Mouse (Mus musculus) adrenal gland, adult (tissue): ENCODE measurements at regions not wholly inside any gene's neighbourhood (a gene's known extent, or its start where the extent isn't known, plus 50 kb on each side); places are given as distances from the start of the nearest gene placed in this dataset.
"Not testable (repeated sequence)": the region's sequence is repeated elsewhere in the genome, so short reads cannot be mapped to it uniquely, and the experiment has no call there.

ENCODE experiments used
- DNase-seq, 2 experiments: peaks; one replicate each; pipeline ENCODE4 v3.0.0; 2022 to 2023; ENCODE audit warnings: low spot score in 1 of 2; ENCODE audit not compliant: inconsistent age in 2 of 2

DNA sequence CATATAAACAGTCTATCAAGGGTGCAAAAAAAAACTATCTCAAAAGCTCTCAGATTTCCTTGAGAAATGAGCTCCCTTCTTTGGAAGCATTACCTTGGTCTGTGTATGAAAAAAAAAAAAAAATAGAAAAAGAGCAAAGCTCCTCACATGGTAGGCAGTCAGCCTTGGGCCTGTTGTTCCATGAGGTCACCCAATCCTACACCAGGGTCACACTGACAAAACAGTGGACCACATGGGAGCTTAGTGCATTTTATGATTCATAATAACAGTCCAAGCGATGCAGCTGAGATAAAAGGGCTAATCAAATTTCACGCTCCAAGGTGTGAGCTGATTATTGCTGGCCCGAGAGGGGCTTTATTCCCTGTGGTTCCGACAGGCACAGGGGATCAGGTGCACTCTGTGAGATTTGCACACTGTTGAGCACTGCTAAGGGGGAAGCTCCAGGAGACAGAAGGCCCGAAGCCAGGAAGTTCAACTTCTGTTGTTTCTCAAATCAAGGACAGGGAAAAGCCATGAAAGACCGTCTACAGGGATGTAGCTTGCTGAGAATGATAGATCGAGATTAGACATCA is 352.1 kb upstream of the Gm6657 start:
- peak in 1 of 2 experiments; percentile 75 for DNase-seq

DNA sequence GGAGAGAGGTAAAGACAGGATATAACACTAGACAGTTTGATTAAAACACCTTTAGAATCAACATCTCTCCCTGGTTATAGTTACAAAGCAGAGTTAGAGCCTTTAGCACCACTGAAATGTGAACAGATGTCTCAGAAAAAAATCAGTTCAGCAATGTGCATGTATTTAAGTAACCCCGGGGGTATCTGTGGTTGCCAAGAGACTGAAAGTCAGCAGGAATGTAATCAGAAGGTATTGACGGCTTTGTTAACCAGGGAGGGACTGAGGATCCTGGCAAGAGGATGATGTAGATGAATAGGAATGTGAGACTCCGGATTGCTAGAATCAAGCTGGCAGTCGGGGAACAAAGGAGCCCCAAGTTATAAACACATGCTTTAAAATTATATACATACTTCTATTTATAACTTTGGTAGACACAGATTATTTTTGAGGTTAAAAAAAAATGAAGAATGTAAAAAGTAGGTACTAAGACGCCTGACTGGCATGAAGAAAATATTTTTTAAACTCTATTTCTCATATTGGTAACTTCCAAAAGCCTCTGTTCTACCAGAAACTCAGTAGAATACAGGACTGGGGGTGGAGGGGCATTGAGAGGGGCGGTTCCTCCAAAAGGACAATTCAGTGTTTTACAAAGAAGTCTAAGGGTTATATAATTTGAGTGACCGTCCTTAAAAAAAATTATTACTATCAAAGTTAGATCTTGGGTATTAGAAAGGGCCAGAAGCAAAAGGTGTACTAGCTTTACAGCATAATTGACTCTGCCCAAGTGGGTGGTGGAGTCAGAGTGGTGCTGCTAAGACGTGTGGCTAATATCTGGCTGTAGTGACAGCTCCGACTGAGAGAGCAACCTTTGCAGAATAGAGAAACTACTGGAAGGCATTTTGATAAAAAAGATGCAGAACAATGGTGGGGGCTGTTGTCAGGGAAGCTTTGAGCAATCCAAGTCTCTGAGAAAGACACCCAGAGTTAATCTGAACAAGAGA is 341.2 kb upstream of the Gm6657 start:
- DNase-seq: no peak

DNA sequence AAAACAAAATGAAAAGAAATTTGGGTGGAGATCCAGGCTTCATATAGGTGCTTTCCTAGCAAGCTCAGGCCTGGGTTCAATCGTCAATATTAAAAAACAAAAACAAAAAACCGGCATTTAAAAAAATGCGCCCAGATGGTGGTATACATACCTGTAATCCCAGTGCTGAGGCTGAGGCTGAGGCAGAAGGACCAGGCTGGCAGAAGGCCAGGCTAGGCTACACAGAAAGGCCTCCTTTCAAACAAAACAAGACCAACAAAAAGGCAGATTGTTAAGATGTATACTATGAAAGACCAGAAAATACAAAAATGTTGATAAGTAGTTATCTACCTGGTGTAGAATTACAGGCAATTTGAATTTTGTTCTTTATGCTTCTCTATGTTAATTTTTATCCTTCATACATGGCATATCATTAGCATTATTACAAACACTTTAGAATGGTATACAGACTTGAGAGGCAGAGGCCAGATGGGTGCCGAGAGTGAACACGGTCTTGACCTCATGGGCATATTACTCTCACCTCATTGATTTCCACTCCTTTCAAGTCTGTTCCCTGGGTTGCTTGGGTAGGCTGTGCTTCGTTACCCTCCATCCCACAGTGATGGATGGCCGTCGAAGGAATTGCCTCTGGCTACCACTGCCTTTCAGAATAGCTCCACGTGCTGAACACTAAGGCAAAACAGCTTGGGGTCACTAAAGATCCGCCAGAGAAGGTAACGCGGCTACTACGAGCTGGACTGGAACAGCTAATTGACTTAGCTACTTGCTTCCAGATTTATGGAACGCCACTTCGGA is 339.6 kb upstream of the Gm6657 start:
- DNase-seq: no peak

DNA sequence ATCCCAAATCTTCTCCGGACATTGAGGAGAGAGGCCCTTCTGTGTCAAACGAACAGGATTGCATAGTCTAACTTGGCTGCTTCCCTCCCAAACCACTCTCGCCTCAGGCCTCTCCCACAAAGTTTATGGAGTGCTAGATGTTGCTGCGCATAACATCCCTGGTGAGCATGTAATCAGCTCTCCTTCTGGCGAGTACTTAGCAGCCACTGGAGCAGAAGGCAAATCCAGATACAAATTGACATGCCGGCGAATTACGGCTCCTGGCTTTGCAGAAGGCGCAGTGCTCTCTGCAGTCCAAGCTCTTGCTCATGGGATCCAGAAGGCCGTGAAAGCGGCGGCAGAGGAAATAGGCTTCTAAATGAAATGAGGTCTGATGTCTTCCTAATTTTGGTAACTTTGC is 338.2 kb upstream of the Gm6657 start:
- no peak for DNase-seq

DNA sequence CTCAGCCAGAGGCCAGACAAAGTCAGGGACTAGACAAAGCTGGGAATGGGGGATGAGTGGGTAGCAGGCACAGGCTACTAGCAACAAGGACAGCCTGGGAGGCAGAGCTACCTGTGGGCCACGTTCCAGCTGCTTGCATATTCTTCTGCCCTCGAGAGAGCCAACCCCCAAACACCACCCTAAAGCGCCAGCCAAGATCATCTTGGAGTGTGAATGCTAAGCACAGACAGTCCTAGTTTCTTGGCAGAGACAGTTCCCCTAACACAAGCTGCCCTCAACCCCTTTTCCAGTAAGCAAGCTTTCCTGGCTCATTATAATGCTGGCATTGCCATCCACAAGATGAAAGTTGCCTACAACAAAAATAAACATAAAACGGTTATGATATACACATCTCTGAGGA is 336.8 kb upstream of the Gm6657 start:
- no peak for DNase-seq

DNA sequence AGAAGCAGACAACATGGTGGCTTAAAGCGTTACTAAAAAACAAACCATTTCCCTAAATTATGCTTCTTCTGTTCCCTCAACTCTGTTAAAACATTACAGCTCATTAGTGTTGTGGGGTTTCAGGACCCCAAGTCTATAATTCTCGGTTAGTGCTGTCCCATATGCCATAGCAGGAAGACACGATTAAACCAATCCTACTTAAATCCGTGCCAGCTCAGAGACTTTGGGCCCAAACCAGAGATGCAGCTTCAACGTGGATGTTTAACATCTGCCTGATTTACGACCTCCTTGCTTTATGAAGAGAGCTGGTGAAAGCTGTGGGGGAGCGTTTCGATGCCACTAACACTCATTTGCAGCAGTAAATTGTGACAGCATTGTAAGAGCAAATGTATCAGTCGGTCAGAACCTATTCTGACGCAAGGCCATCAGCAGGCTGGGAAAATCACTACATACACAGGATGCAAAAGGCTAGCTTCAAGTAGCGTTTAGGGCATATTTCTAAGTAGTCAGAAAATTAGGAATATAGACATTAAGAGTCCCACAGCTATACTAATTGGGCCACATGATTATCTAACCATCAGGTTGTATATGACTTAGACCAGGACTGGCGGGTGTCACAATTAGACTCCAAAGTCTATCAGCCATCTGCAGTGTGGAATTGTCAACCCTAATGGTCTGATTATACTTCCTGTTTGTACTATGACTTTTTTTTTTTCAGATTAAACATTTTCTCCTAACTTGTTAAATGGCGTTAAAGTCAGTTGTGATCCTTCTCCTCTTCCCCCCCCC is 333.1 kb upstream of the Gm6657 start:
- DNase-seq: no peak

DNA sequence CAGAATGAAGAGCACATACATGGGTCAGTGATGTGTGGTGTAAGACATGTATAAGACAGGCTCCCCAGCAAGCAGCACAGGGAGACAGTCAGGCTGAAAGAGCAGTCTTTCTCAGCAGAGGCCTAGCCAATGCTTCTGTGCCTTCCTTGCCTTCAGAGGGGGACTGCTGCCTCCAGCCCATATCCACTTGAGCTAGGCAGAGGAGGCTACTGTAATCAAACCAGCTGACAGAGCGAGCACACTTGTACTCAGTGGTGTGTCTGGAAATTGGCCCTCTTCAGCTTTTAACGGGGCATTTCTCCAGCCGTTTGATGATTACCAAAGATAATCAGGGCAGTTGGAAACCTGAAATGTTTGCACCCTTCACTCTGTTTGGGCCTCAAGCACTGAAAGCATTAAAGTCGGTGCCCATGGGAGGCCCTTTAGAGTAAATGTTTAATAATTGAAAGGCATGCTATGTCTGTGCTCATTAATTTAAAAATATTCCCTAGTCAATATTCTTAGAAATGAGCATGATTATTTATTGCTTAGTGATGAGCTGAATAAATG is 326.0 kb upstream of the Gm6657 start:
- no peak for DNase-seq

DNA sequence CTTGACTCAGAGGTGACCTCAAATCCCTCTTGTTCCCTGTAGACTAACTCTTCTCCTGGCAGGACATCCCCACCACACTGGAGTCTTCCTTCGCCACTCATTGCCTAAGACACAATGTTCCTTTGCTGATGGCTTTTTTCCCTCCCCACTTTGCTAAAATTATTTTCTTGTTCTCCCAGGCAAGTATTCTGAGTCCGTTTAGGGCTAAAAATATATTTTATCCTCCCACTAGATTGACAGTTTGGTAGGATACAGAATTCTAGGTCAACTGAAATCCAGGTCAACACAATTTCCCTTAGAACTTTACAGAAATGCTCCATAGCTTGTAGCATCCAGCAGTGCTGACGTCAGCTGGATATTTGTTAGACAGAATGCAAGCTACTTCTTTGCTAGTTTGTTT is 324.7 kb upstream of the Gm6657 start:
- no peak for DNase-seq

DNA sequence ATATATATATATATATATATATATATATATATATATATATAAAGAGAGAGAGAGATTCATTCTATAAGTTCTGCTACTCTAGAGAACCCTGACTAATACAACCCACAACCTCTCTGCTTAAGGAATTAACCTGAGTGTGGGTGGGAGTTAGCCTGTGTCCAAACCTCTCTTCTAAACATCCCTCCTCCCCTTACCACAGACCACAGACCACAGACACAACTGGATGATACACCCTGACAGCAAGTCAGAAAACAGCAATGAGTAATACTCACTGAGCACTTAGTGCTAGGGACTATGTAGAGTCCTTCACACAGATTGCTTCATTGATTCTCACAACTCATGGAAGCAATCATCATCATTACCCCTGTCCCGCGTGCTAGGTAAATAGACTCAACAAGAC is 306.7 kb upstream of the Gm6657 start:
- peak in 1 of 2 experiments; percentile 10 for DNase-seq

DNA sequence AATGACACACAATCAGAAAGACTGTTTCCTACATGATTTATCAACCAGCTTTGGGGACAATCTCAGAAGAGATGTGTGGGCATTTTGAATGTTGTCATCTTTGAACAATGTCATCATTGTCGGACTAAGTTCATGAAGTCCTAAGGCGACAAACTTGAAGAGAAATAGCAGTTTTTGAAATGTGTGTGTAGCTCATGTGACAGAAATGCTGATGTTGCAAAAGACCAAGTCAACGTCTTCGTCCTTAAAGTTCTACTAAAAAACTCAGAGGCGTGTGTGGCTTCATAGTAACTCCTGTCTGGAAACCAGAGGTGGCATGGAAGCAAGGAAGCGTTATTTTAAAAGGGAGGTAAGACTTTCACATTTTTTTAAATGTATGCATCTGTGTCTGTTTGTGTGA is 302.6 kb upstream of the Gm6657 start:
- DNase-seq: peak in 1 of 2 experiments; percentile 4

DNA sequence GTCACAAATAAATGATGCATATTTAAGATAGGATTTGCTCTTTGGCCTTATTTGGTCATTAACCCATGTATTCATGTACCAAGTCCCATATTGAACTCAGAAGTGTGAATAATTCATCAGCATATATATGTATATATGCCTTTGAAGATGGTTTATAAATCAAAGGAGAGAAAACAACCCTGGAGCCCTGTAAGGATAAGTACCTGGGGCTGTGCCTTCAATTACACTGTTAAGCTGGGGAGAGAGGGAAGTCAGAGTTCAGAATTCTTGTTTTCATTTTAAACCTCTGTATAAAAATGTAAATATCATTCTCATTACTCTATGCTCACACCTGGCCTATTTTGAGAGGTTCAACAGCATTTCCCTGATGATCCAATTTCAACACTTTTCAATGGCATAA is 299.8 kb upstream of the Gm6657 start:
- DNase-seq: no peak

DNA sequence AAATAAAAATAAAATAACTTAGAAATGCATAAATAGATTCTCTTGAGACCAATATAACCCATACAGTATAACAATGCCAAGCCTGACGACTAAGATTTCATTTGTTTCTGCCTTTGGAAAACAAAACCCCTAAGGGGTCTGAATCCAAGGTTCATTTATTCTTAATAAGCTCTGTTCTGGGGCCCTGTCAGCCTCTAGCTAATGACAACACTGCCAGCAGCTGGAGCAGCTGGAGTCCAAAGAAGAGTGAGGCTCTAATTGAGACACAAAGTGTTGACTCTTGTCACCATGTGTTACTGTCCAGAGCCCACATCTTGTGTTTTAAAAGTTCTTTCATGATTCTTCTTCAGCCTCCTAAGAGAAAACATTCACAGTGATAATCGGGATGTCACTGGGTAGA is 298.5 kb upstream of the Gm6657 start:
- DNase-seq: no peak

DNA sequence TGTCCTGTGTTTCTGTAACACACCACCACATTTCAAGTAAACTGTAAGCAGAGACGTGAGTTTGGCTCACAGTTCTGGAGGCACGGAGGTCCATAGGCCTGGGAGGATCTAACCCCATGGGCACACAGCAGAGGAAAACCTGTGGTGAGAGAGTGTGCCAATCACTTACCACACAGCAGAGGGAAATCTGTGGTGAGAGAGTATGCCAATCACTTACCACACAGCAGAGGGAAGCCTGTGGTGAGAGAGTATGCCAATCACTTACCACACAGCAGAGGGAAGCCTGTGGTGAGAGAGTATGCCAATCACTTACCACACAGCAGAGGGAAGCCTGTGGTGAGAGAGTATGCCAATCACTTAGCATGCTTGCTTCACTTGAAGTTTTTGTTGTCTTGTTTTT is 295.1 kb upstream of the Gm6657 start:
- not testable (repeated sequence) for DNase-seq

DNA sequence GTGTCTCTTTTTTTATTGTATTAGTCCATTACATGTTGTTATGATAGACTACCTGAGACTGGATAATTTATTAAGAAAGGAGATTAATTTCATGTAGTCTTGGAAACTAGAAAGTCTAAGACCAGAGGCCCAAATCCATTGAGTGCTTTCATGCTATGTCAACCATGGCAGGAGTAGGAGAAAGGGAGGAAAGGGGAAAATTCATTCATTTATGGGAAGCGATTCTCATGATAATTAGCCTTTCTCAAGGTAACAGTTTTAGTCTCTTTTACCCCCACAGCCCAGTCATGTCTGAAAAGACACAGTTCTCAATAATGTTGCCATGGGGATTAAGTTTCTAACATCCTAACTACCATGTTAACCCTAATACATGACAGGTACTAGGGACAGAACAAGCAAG is 292.8 kb upstream of the Gm6657 start:
- no peak for DNase-seq

DNA sequence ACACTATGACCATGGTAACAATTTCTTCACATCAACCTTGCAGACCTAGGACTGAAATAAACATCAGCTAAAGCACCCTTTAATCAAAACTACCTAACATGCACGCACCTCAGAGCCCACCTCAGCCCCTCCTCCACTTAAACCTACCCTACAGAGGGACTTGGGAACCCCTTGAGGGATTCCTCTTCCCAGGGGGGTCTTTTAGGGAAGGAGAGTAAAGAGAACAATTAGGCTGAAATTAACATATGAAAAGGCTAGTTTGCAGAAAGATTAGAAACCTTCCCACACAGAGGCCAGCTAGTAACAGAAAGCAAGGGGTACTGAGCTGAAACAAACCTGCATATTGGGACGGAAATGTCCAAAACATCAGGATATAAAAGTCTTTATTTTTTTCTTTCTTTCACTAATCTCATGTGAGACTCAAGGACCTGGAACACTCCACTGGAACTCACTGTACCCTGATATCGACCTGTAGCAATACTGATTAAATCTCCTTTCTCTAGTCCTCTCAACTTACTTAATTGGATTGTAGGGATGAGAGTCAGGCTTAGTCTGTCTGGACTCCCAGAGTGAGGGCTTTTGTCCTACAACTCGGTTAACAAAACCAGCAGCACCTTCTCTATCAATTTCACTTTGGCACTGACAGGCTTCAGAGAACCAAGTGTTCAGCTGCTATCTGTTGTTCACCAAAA is 281.0 kb upstream of the Gm6657 start:
- no peak for DNase-seq

DNA sequence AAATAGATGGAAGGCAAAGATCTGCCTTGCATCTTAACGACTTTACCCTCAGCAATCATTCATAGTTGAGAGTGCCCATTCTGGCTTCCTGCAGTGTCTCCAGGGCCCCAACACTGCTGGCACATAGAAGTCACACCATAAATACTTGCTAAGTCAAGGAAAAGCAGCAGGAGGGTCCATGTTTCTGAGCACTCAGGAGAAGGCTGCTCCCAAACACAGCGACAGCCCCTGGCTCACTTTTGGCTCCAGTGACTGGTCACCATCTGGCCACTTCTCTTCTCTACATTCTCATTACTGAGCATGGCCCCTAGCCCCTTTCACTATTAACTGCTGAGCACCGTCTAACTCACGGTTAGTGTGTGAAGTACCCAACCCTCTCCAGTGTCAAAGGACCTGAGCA is 265.3 kb upstream of the Gm6657 start:
- DNase-seq: no peak

DNA sequence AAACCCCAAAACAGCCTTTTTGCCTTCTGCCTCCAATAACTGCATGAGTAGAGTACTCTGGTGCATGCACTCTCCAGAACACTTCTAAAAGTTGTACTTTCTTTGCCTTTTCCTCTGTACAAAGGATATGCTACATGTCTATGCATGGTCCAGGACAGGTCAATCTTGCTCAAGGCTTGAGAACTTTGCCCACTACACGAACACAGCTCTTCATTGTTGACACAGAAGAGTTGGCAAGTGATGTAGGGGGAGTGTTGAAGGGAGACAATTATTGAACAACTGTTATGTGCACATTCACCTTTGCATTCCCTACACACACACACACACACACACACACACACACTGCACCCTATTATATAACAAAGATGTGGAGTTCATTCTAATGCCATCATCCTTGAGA is 264.5 kb upstream of the Gm6657 start:
- DNase-seq: no peak

DNA sequence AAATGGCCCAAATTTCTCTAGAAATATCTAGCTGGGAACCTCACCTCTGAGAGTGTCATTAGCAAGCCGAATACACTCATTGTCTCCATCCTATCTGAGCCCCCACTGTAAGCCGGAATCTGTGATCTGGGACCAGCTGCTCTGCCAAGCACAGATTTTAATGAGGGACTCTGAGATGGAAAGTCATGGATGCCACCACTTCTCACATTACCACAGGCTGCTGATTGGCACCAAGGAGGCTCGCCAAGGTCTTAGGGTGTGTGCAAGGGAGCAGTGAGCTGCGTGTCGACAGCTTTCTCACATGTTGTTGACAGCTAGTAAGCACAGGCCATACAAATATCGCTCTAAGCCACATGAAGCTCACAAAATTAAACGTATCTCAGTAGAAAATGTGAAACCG is 250.1 kb upstream of the Gm6657 start:
- no peak for DNase-seq

DNA sequence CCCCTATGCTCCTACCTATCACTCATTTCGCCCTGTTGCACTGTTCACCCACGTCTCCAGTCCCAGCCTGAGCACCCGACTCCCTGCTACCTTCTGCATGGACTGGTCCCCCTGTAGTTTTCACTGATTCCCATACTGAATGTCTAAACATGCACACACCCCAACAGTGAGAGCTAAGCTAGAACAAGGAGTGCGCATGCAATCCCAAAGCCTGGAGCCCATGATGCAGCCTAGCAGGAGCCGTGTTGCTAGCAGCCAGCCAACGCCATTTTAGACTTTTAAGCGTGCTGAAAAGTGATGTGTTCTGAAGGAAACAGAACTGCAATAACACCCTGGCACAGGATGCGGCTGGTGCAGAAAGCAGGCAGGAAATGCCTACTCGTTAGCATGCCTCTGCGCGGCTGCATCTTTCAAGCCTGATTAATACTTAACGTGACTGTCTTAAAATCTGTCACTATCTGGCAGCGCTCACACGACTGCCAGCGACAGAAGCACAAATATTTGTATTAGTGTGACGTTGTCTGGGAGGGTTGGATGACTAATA is 244.5 kb upstream of the Gm6657 start:
- DNase-seq: peak; percentile 7 to 45

DNA sequence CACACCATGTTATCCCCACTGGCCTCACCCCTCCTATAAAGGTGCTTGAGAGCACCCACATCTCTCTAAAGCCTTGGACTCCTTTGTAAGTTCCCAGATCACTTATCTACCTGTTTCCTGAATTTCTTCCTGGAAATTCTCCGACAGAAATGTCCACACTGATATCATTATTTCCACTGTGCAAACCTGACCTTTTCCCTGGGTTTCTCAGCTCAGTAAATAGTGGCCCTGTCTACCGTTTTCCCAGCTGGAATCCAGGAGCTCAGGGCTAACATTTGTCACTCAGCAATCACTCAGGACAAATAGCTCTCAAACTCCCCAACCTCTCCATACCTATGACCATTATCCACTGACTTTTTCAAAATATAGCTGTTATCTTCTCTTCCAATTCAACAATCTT is 241.6 kb upstream of the Gm6657 start:
- no peak for DNase-seq
